Mouse (Mus musculus) MEL (cell line): Measurements from ENCODE around the gene Marc2. TPM values are rescaled to one million over a fixed set of nuclear protein-coding genes. Genes with fewer than 3 reads are reported as not detected.

Experiments used
- DNase-seq: peaks from one replicate; pipeline ENCODE4 v3.0.0; 2011; ENCODE audit warnings: low read depth, low spot score
- H3K27ac ChIP-seq: 2 replicates; pipeline ENCODE4 v1.5.1; 2012; ENCODE audit warnings: low read depth, mild to moderate bottlenecking, control low read depth, low read length, moderate library complexity; ENCODE audit not compliant: control insufficient read depth
- H3K27me3 ChIP-seq, 2 experiments: fragments of 150-350 bp in 1 of 2; sonication (generic) in 1 of 2; 2 replicates each; pipeline ENCODE4 v1.6.1; 2012; ENCODE audit warnings: low read length in 2 of 2, mild to moderate bottlenecking in 2 of 2, improper control_type of control experiment in 1 of 2, moderate library complexity in 1 of 2; ENCODE audit not compliant: insufficient read depth in 2 of 2, control insufficient read depth in 1 of 2
- H3K36me3 ChIP-seq, 2 experiments: 2 replicates each; pipeline ENCODE4 v1.6.1; 2012 to 2014; ENCODE audit warnings: low read length in 2 of 2, improper control_type of control experiment in 1 of 2, inconsistent platforms in 1 of 2, mild to moderate bottlenecking in 1 of 2; ENCODE audit not compliant: insufficient read depth in 2 of 2, control insufficient read depth in 1 of 2
- H3K4me1 ChIP-seq, 2 experiments: fragments of 150-350 bp in 1 of 2; sonication (generic) in 1 of 2; 2 replicates each; pipeline ENCODE4 v1.6.1; 2012; ENCODE audit warnings: low read length in 2 of 2, improper control_type of control experiment in 1 of 2, mild to moderate bottlenecking in 1 of 2; ENCODE audit not compliant: insufficient read depth in 2 of 2, control insufficient read depth in 1 of 2
- H3K4me3 ChIP-seq, 2 experiments: fragments of 150-350 bp in 1 of 2; sonication (generic) in 1 of 2; 2 replicates each; pipeline ENCODE4 v1.5.1; 2012; ENCODE audit warnings: low read depth in 2 of 2, low read length in 2 of 2, mild to moderate bottlenecking in 2 of 2, moderate library complexity in 2 of 2, control low read depth in 1 of 2, improper control_type of control experiment in 1 of 2; ENCODE audit not compliant: control insufficient read depth in 1 of 2, insufficient read depth in 1 of 2
- H3K79me2 ChIP-seq: 2 replicates; pipeline ENCODE4 v1.6.1; 2012; ENCODE audit warnings: mild to moderate bottlenecking, low read length, moderate library complexity; ENCODE audit not compliant: control insufficient read depth, poor library complexity, insufficient read depth
- H3K9ac ChIP-seq: 2 replicates; pipeline ENCODE4 v1.6.1; 2012; ENCODE audit warnings: low read depth, mild to moderate bottlenecking, control low read depth, low read length, moderate library complexity; ENCODE audit not compliant: control insufficient read depth, poor library complexity, severe bottlenecking
- H3K9me3 ChIP-seq: fragments of 150-350 bp; sonication (generic); replicated peaks from 2 replicates; pipeline ENCODE4 v1.6.1; 2012; ENCODE audit warnings: mild to moderate bottlenecking, low read length, improper control_type of control experiment, moderate library complexity; ENCODE audit not compliant: insufficient read depth
- CHD1 ChIP-seq: IDR thresholded peaks from 2 replicates; pipeline ENCODE4 v1.6.1; 2012; ENCODE audit warnings: low read depth, mild to moderate bottlenecking, inconsistent platforms, low read length, improper control_type of control experiment
- CHD2 ChIP-seq: IDR thresholded peaks from 2 replicates; pipeline ENCODE4 v1.6.1; 2011; ENCODE audit warnings: low read length, improper control_type of control experiment
- HCFC1 ChIP-seq: IDR thresholded peaks from 2 replicates; pipeline ENCODE4 v1.6.1; 2012; ENCODE audit warnings: low read depth, mild to moderate bottlenecking, inconsistent platforms, low read length, improper control_type of control experiment, moderate library complexity
- JUND ChIP-seq: IDR thresholded peaks from 2 replicates; pipeline ENCODE4 v1.6.1; 2011; ENCODE audit warnings: low read depth, mild to moderate bottlenecking, improper control_type of control experiment, low read length
- KAT2A ChIP-seq: conservative IDR thresholded peaks from 2 replicates; pipeline ENCODE4 v1.6.1; 2012; ENCODE audit warnings: low read depth, low read length, improper control_type of control experiment, inconsistent platforms
- MAX ChIP-seq: IDR thresholded peaks from 2 replicates; pipeline ENCODE4 v1.6.1; 2011; ENCODE audit warnings: low read length, improper control_type of control experiment
- MAZ ChIP-seq: IDR thresholded peaks from 2 replicates; pipeline ENCODE4 v1.6.1; 2012; ENCODE audit warnings: low read depth, mild to moderate bottlenecking, inconsistent platforms, low read length, improper control_type of control experiment
- MXI1 ChIP-seq: IDR thresholded peaks from 2 replicates; pipeline ENCODE4 v1.6.1; 2011; ENCODE audit warnings: mild to moderate bottlenecking, low read depth, low read length, improper control_type of control experiment
- MYC ChIP-seq: IDR thresholded peaks from 2 replicates; pipeline ENCODE4 v1.6.1; 2011; ENCODE audit warnings: low read depth, mild to moderate bottlenecking, low read length, improper control_type of control experiment, moderate library complexity
- NELFE ChIP-seq: IDR thresholded peaks from 2 replicates; pipeline ENCODE4 v1.6.1; 2011; ENCODE audit warnings: low read depth, low read length, improper control_type of control experiment
- NRF1 ChIP-seq: IDR thresholded peaks from 2 replicates; pipeline ENCODE4 v1.6.1; 2014; ENCODE audit warnings: low read depth, mild to moderate bottlenecking, inconsistent platforms, low read length, improper control_type of control experiment, moderate library complexity; ENCODE audit not compliant: poor library complexity, insufficient read depth, severe bottlenecking
- POLR2A ChIP-seq, 2 experiments: IDR thresholded peaks; 2 replicates each; pipeline ENCODE4 v1.6.1; 2011 to 2012; ENCODE audit warnings: low read length in 2 of 2, mild to moderate bottlenecking in 2 of 2, control low read depth in 1 of 2, improper control_type of control experiment in 1 of 2, low read depth in 1 of 2, moderate library complexity in 1 of 2; ENCODE audit not compliant: control insufficient read depth in 1 of 2, insufficient read depth in 1 of 2, poor library complexity in 1 of 2
- POLR2AphosphoS2 ChIP-seq: IDR thresholded peaks from 2 replicates; pipeline ENCODE4 v1.6.1; 2011; ENCODE audit warnings: low read length, improper control_type of control experiment
- POLR2AphosphoS5 ChIP-seq: IDR thresholded peaks from 2 replicates; pipeline ENCODE4 v1.6.1; 2012; ENCODE audit warnings: low read depth, borderline replicate concordance, mild to moderate bottlenecking, inconsistent platforms, low read length, moderate library complexity, mixed read lengths
- SIN3A ChIP-seq: IDR thresholded peaks from 2 replicates; pipeline ENCODE4 v1.6.1; 2012; ENCODE audit warnings: low read length, improper control_type of control experiment, inconsistent platforms
- TAL1 ChIP-seq: IDR thresholded peaks from 2 replicates; pipeline ENCODE4 v1.6.1; 2012; ENCODE audit warnings: mild to moderate bottlenecking, inconsistent platforms, low read length, moderate library complexity, mixed read lengths
- TBP ChIP-seq: IDR thresholded peaks from 2 replicates; pipeline ENCODE4 v1.8.0; 2011; ENCODE audit warnings: low read depth, low read length, improper control_type of control experiment
- TCF12 ChIP-seq: IDR thresholded peaks from 2 replicates; pipeline ENCODE4 v1.6.1; 2014; ENCODE audit warnings: low read depth, mild to moderate bottlenecking, inconsistent platforms, low read length, improper control_type of control experiment, moderate library complexity
- USF2 ChIP-seq, 2 experiments: IDR thresholded peaks; 2 replicates each; pipeline ENCODE4 v1.6.1; 2011 to 2012; ENCODE audit warnings: improper control_type of control experiment in 2 of 2, low read length in 2 of 2, borderline replicate concordance in 1 of 2, inconsistent platforms in 1 of 2, low read depth in 1 of 2, mild to moderate bottlenecking in 1 of 2; ENCODE audit not compliant: insufficient read depth in 1 of 2
- ZMIZ1 ChIP-seq: IDR thresholded peaks from 2 replicates; pipeline ENCODE4 v1.6.1; 2012; ENCODE audit warnings: low read depth, mild to moderate bottlenecking, inconsistent platforms, low read length, improper control_type of control experiment, moderate library complexity
- polyA plus RNA-seq, 2 experiments: library from polyadenylated mRNA; stranded (reverse) in 1 of 2; unstranded in 1 of 2; fragments of >175 nt in 1 of 2; fragments of >200 nt in 1 of 2; gene quantifications; 2 replicates each; pipeline versions ENCODE4 v1.2.1 to v1.2.4; 2012; ENCODE audit warnings: low replicate concordance in 2 of 2, low read depth in 1 of 2; ENCODE audit not compliant: insufficient read length in 2 of 2, insufficient read depth in 1 of 2, missing spikeins in 1 of 2
- total RNA-seq: library from RNA; depleted of rRNA; stranded (reverse); fragments of 300-350 nt; gene quantifications from 2 replicates; pipeline ENCODE4 v1.2.3, GENCODE M21; 2012

Gene Marc2
- total and polyA plus RNA-seq, 3 experiments, result 99.4 to 281 TPM; not detected in 1

GRCm38 (mm10) chr1:184845111-184846071 lies 860 bp downstream of the Marc2 start:
- no peaks in the 10 kb centered on the region for H3K27me3 ChIP-seq
- peak overlapping the region; percentile 25 for H3K27ac ChIP-seq
- peak overlapping the region; percentile 80 for H3K9ac ChIP-seq
- H3K4me3 ChIP-seq, result peak overlapping the region; percentile 84 to 99
- peak; percentile 92 for DNase-seq
- H3K79me2 ChIP-seq, result peaks cover 23% of the 10 kb centered on the region
- TF ChIP-seq KAT2A, result no peak
- no peak for TF ChIP-seq JUND
- peak; percentile 94 for TF ChIP-seq NELFE
- TF ChIP-seq TCF12, result peak; percentile 31; the same call in 1 of the 2 replicates
- TF ChIP-seq MXI1, result peak; percentile 65
- TF ChIP-seq MAX, result peak; percentile 57
- no peak for TF ChIP-seq CHD2
- TF ChIP-seq POLR2AphosphoS5, result no peak
- peak; percentile 80 for TF ChIP-seq ZMIZ1
- peak; percentile 54 for TF ChIP-seq SIN3A
- peak; percentile 42; the same call in 1 of the 2 replicates for TF ChIP-seq MAZ
- peak; percentile 70; the same call in 1 of the 2 replicates for TF ChIP-seq HCFC1
- TF ChIP-seq TAL1, result no peak
- TF ChIP-seq CHD1, result 0 out of 2 replicates have a peak, but pooled peaks have one; percentile 40
- 0 out of 2 replicates have a peak, but pooled peaks have one; percentile 14 for TF ChIP-seq MYC
- peak; percentile 69; the same call in 1 of the 2 replicates for TF ChIP-seq POLR2AphosphoS2
- TF ChIP-seq POLR2A (IDR thresholded peaks at IDR 0.05; ENCODE audit: control insufficient read depth in 1 of 2, insufficient read depth in 1 of 2, low read depth in 1 of 2, low read length in 2 of 2, poor library complexity in 1 of 2), result peak; percentile 59 to 89; a peak in 2 of 4 replicates
- TF ChIP-seq NRF1, result peak; percentile 76
- TF ChIP-seq USF2 (IDR thresholded peaks at IDR 0.05; ENCODE audit: borderline replicate concordance in 1 of 2, insufficient read depth in 1 of 2, low read depth in 1 of 2, low read length in 2 of 2), result no peak
- peak; percentile 79 for TF ChIP-seq TBP
- H3K9me3 ChIP-seq, result no peaks in the 10 kb centered on the region
- peaks cover 10 to 11% of the 10 kb centered on the region in 2 experiments; a peak in 3 of 4 replicates for H3K4me1 ChIP-seq
- H3K36me3 ChIP-seq, result peaks cover 0 to 9% of the 10 kb centered on the region in 2 experiments; a peak in 2 of 4 replicates
